Mouse (Mus musculus): ENCODE results near the gene Slc39a10. TPM values are rescaled to one million over a fixed set of nuclear protein-coding genes. Genes with fewer than 3 reads are reported as not detected.

The Slc39a10 gene
- polyA plus RNA-seq, 1 experiment from 2014 or later: 21.6 TPM

DNA sequence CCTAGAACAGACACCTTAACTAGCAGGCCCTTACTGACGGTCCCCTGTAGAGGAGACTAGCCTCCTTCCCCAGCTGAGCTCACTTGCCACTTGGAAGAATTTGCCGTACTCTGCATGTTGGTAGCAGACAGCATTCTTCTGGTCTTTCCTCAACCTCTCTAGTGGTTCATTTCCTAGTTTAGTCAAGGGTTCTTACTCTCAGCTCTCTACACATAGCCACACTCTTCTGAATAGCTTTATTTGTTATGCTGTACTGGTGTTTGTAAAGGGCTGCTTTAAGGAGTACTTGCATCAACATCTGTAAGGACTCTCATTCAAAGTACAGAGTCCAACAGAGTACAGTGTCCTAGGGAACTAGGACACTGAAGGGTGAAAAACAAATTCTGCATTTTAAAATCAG lies 29.2 kb downstream of the Slc39a10 start:
- Histone ChIP-seq H3K27me3 (ENCODE audit: control insufficient read depth, insufficient read depth, low read length) (no peaks in the 10 kb centered on the region), H3K27ac (replicated peaks) (no peak overlapping the region), H3K4me1 (replicated peaks; ENCODE audit: control insufficient read depth, insufficient read depth) (no peaks in the 10 kb centered on the region), H3K4me3 (ENCODE audit: low read depth, low read length) (no peak overlapping the region), H3K9ac (ENCODE audit: low read length) (no peak overlapping the region), H3K36me3 (ENCODE audit: control insufficient read depth, insufficient read depth, low read length) (no peaks in the 10 kb centered on the region), H3K4me2 (replicated peaks; ENCODE audit: low read depth) (no peak overlapping the region), H3K9me3 (ENCODE audit: control insufficient read depth, low read length) (no peaks in the 10 kb centered on the region)
- no peak for TF ChIP-seq EP300 (optimal IDR thresholded peaks at IDR 0.05)
- TF ChIP-seq CTCF (IDR thresholded peaks at IDR 0.05; ENCODE audit: low read depth): no peak
- ATAC-seq (ENCODE audit: low FRiP score, low TSS enrichment) (no peak), DNase-seq (ENCODE audit: low spot score) (no peak)
- WGBS: 78% methylated on average over 2 of the region's 2 CpGs

GRCm38 (mm10) chr1:46860082-46860481 lies 32.6 kb downstream of the Slc39a10 start:
- no peak overlapping the region for H3K4me3 ChIP-seq (ENCODE audit: low read depth, low read length)
- 64% methylated on average over 1 of the region's 1 CpGs for WGBS
- no peak overlapping the region for H3K4me2 ChIP-seq (replicated peaks; ENCODE audit: low read depth)
- no peaks in the 10 kb centered on the region for H3K4me1 ChIP-seq (replicated peaks; ENCODE audit: control insufficient read depth, insufficient read depth)
- no peaks in the 10 kb centered on the region for H3K9me3 ChIP-seq (ENCODE audit: control insufficient read depth, low read length)
- no peaks in the 10 kb centered on the region for H3K36me3 ChIP-seq (ENCODE audit: control insufficient read depth, insufficient read depth, low read length)
- TF ChIP-seq EP300 (optimal IDR thresholded peaks at IDR 0.05) (no peak), CTCF (IDR thresholded peaks at IDR 0.05; ENCODE audit: low read depth) (no peak)
- H3K27me3 ChIP-seq (ENCODE audit: control insufficient read depth, insufficient read depth, low read length): no peaks in the 10 kb centered on the region
- DNase-seq (ENCODE audit: low spot score) (no peak), ATAC-seq (ENCODE audit: low FRiP score, low TSS enrichment) (no peak)
- H3K9ac ChIP-seq (ENCODE audit: low read length): no peak overlapping the region
- H3K27ac ChIP-seq (replicated peaks): no peak overlapping the region

DNA sequence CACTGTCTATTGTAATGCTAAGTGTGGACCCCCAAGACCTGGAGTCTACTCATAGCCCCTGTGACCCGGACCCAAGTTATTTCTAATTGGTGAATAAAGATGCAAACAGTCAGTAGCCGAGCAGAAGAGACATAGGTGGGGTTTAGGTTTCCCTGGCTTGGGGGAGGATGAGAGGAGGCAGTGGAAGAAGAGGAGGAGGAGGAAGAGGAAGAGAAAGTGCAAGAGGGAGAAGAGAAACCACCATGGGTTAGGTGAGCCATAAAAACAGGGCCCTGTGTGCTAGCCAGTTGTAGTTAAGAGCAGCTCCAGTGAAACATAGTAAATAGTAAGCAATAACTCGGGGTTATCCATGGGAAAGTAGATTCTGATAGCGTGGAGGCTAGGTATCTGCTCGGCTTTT lies 34.1 kb downstream of the Slc39a10 start:
- H3K9ac ChIP-seq (ENCODE audit: low read length): no peak overlapping the region
- H3K36me3 ChIP-seq (ENCODE audit: control insufficient read depth, insufficient read depth, low read length): no peaks in the 10 kb centered on the region
- H3K27ac ChIP-seq (replicated peaks): no peak overlapping the region
- WGBS: 78% methylated on average over 5 of the region's 5 CpGs
- no peaks in the 10 kb centered on the region for H3K4me1 ChIP-seq (replicated peaks; ENCODE audit: control insufficient read depth, insufficient read depth)
- H3K9me3 ChIP-seq (ENCODE audit: control insufficient read depth, low read length): no peaks in the 10 kb centered on the region
- ATAC-seq (ENCODE audit: low FRiP score, low TSS enrichment) (no peak), DNase-seq (ENCODE audit: low spot score) (no peak)
- H3K4me2 ChIP-seq (replicated peaks; ENCODE audit: low read depth): no peak overlapping the region
- TF ChIP-seq CTCF (IDR thresholded peaks at IDR 0.05; ENCODE audit: low read depth): no peak
- no peak for TF ChIP-seq EP300 (optimal IDR thresholded peaks at IDR 0.05)
- no peaks in the 10 kb centered on the region for H3K27me3 ChIP-seq (ENCODE audit: control insufficient read depth, insufficient read depth, low read length)
- no peak overlapping the region for H3K4me3 ChIP-seq (ENCODE audit: low read depth, low read length)

GRCm38 (mm10) chr1:46856498-46856897 lies 36.2 kb downstream of the Slc39a10 start:
- H3K9me3 ChIP-seq (ENCODE audit: control insufficient read depth, low read length): no peaks in the 10 kb centered on the region
- no peak overlapping the region for H3K27ac ChIP-seq (replicated peaks)
- peak; percentile 27 for DNase-seq (ENCODE audit: low spot score)
- no peak overlapping the region for H3K9ac ChIP-seq (ENCODE audit: low read length)
- TF ChIP-seq CTCF (IDR thresholded peaks at IDR 0.05; ENCODE audit: low read depth) (peak; percentile 44), EP300 (optimal IDR thresholded peaks at IDR 0.05) (no peak)
- H3K4me1 ChIP-seq (replicated peaks; ENCODE audit: control insufficient read depth, insufficient read depth): no peaks in the 10 kb centered on the region
- no peak for ATAC-seq (ENCODE audit: low FRiP score, low TSS enrichment)
- 40% methylated on average over 4 of the region's 4 CpGs for WGBS
- no peak overlapping the region for H3K4me3 ChIP-seq (ENCODE audit: low read depth, low read length)
- H3K27me3 ChIP-seq (ENCODE audit: control insufficient read depth, insufficient read depth, low read length): no peaks in the 10 kb centered on the region
- no peaks in the 10 kb centered on the region for H3K36me3 ChIP-seq (ENCODE audit: control insufficient read depth, insufficient read depth, low read length)
- H3K4me2 ChIP-seq (replicated peaks; ENCODE audit: low read depth): no peak overlapping the region

DNA sequence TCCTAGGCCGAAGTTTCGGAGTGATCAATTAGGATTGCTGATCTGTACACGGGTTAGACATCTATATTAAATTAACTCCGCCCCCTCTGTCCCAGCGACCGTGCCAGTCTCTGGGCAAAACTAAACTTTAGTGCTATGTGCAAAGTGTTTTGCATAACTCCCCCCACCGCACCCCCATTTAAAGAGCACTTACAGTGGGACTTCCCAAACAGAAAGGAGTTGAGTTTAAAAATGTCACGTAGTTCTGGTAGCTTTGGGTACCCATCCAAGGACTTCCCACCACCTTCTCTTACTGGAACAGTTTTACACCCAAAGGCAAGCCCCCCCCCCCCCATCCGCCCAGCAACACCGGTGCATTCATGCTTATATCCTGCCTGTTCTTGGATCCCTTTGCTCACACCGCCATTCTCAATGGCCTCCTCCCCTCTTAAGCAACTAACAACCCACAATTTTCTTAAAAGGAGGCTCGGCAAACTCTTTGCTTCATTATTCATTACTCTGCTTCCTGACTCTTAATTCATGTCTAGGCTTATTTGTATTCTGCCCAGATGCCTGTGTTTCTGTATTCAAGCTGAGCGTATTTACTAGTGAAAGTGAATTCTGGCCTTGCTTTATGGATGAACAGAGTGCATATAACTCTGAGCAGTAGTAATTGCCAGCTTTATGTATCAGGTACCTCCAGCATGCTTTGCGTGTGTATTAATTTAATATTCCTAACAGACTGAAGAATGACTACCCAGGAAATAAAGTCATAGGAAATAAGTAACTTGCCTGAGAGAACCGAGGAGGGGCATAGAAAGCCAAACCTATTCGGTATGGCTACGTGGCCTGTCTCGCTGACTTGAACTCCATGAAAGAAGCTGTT lies 38.4 kb downstream of the Slc39a10 start:
- Histone ChIP-seq H3K4me3 (ENCODE audit: low read depth, low read length) (peak overlapping the region; percentile 99), H3K27ac (replicated peaks) (peak overlapping the region; percentile 100), H3K27me3 (ENCODE audit: control insufficient read depth, insufficient read depth, low read length) (no peaks in the 10 kb centered on the region), H3K9ac (ENCODE audit: low read length) (peak overlapping the region; percentile 79), H3K4me2 (replicated peaks; ENCODE audit: low read depth) (peak overlapping the region; percentile 61), H3K4me1 (replicated peaks; ENCODE audit: control insufficient read depth, insufficient read depth) (no peaks in the 10 kb centered on the region), H3K9me3 (ENCODE audit: control insufficient read depth, low read length) (no peaks in the 10 kb centered on the region), H3K36me3 (ENCODE audit: control insufficient read depth, insufficient read depth, low read length) (no peaks in the 10 kb centered on the region)
- peak; percentile 86 for DNase-seq (ENCODE audit: low spot score)
- ATAC-seq (ENCODE audit: low FRiP score, low TSS enrichment): peak; percentile 82
- 18% methylated on average over 18 of the region's 18 CpGs for WGBS
- TF ChIP-seq EP300 (optimal IDR thresholded peaks at IDR 0.05) (no peak), CTCF (IDR thresholded peaks at IDR 0.05; ENCODE audit: low read depth) (no peak)

DNA sequence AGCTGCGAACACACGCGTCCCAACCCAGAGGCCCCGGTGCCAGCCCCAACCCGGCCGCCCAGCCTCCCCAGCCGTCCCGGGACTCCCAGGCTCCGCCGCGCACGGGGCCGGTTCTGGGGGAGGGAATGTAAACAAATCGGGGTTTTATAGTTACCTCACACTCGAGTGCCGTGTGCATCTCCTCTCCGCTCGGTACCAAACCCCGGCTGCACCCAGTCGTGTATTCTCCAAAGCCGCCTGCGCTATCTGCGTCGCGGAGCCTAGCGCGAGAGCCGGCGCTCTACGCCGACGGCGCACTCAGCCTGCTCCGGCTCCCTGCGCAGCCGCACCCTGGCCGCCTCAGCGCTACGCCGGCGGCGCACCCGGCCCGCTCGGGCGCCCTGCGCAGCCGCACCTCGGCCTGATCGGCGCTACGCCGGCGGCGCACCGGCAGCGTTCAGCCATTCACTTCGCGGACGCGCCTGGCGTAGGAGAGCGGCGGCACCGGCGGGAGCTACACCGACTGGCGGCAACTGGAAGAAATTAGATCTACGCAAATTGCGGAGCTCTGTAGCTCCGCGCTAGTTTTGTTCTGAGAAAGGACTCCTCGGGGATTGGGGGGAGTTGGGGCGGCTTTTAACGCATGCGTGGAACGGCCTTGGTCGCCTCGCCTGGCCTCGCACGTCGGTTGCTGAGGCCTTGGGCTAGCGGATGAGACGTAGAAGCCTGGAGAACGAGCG lies 39.2 kb downstream of the Slc39a10 start:
- WGBS: under 1% methylated on average over 86 of the region's 86 CpGs
- peak overlapping the region; percentile 100 for H3K9ac ChIP-seq (ENCODE audit: low read length)
- H3K9me3 ChIP-seq (ENCODE audit: control insufficient read depth, low read length): no peaks in the 10 kb centered on the region
- ATAC-seq (ENCODE audit: low FRiP score, low TSS enrichment) (peak; percentile 95), DNase-seq (ENCODE audit: low spot score) (peak; percentile 98)
- peak overlapping the region; percentile 100 for H3K27ac ChIP-seq (replicated peaks)
- peak overlapping the region; percentile 66 for H3K4me2 ChIP-seq (replicated peaks; ENCODE audit: low read depth)
- no peaks in the 10 kb centered on the region for H3K27me3 ChIP-seq (ENCODE audit: control insufficient read depth, insufficient read depth, low read length)
- no peaks in the 10 kb centered on the region for H3K36me3 ChIP-seq (ENCODE audit: control insufficient read depth, insufficient read depth, low read length)
- no peaks in the 10 kb centered on the region for H3K4me1 ChIP-seq (replicated peaks; ENCODE audit: control insufficient read depth, insufficient read depth)
- H3K4me3 ChIP-seq (ENCODE audit: low read depth, low read length): peak overlapping the region; percentile 99
- TF ChIP-seq EP300 (optimal IDR thresholded peaks at IDR 0.05) (peak; percentile 84), CTCF (IDR thresholded peaks at IDR 0.05; ENCODE audit: low read depth) (peak; percentile 41)
